Mouse (Mus musculus) liver (tissue): Measurements from ENCODE around the gene Fam19a1.

Source experiments
- DNase-seq: peaks from one replicate; pipeline ENCODE4 v3.0.0-alpha.2; 2020; ENCODE audit warnings: mixed read lengths

Fam19a1 gene

DNA sequence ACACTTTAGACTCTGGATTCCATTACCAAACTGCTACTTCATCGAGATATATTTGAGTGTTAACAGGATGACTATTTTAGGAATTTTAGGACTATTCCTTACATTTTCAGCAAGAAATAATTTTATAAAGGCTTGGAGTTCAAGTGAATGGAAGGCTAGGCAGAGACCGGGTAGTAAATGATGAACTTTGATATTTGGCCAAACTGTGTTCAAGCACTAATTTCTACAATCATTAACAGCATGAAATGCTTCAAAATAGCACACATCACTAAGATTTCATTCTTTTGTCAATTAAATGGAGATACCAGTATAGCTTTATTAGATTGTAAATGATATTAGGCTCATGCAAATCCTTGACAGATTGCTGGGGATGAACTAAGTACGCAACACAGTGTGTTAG lies 329.0 kb downstream of the Fam19a1 start:
- no peak for DNase-seq

DNA sequence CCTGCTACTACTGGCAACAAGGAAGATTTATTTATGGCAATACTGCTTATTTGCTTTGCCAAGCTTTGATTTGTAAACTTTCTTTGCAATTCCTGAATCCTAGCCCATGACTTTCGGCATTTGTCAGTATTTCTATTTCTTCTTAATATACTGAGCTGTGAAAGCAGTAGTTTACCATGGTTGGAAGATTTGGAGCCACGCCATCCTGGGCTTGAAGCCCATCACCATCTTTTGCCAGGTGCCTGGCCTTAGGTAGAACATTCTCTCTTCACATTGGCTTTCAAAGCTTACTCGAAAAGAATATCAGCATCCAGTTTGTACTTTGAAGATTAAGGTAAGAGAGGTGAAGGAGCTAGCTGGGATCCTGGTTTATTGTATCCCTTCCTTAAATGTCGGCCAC lies 334.5 kb downstream of the Fam19a1 start:
- no peak for DNase-seq

DNA sequence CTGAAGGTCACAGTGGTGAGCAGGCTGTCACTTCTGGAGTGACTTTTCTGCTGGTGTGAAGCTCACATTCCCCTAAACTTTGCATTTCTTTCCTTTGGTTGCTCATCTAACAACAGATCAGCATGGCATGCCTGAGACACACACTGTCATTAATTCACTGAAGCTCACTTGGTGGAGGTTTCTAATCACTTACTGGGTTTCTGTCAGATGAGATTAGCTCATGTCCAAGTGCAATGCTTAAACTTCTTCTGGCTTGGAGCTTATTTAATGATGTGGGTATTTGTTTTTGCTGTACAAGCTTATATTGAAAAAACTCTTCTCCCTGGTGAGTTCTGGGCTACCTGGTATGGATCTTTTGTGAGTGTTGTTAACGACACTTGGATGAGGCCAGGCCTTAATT lies 343.3 kb downstream of the Fam19a1 start:
- DNase-seq, result no peak

DNA sequence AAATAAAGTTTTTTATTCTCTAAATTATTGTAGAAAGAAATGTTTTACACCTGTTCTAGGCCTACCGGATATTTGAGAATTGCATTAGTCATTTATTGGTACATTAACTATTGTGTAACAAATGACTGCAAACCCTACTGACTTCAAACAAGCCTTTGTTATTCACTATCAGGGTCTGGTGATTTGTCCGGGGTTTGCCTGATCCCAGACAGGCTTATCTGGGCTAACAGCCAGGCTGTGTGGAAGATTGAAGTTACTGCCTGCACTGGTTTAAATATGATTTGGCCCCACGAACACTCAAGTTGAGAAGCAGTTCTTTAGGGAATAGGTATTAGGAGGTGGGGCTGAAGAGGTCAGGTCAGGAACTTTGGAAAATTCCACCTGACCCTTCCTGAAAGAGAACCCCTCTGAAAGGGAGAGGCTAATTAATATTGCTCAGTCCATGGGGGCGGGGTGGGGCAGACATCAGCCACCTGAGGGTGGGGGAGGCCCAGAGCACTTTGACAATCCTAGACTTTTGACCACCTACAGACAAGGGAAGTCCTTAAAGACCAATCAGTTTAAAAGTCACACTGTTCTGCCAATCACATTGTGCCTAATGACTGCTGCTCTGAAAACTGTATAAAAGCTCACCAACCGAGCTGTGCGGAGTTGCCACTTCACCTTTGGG lies 344.8 kb downstream of the Fam19a1 start:
- DNase-seq, result no peak

DNA sequence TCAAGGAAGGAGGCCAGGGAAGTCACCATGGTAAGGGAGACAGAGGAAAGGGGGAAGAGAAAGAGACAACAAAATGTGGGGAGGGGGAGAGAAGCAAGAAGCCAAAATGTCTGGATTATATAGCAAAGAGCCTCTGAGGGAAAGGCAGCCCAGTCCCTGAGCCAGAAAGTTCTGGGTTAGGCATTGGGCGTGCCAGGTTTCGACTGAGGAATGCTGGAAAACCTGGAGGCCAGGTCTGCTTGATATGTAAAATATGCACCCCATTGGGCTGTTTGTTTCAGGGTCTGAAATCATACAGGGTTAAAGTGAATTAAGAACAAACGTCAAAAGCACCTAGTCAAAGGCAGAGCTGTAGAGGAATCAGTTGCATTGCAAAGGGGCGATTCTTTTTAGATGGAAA lies 346.1 kb downstream of the Fam19a1 start:
- no peak for DNase-seq

DNA sequence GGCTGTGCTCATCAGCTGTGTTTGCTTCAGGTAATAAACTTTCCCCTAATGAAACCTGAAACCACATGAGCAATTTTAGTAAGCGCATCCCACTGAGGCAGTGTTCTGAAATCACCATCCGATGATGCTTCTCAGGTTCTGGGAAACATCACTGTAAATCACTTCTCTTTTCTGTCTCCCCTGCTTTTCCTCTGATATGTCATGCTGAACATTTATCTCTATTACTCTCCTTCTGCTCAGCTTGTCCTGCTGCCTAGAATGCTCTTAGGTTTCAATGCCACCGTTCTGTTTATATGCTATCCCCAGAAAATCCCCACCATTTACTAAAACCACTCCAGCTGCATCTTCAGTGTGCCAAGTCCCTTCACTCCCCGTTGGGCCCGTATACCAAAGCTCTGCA lies 386.5 kb downstream of the Fam19a1 start:
- no peak for DNase-seq

DNA sequence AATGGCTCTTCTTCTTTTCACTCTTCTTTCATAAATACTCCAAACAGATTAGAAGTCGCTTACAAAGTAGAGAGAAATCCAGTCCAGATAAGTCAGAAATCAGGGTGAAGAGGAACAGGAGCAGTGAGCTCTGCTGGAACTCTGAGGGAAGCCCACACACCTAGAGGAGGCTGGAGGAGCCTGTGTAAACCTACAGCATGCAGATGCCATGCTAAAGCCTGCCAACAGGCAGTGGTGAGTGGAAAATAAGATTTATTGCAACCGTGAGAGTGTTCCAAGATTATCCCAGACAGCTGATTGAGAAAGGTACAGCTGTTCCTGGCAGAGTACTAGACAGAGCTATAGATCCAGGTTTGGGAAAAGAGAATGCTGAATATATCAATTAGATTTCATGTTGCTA lies 428.6 kb downstream of the Fam19a1 start:
- no peak for DNase-seq

DNA sequence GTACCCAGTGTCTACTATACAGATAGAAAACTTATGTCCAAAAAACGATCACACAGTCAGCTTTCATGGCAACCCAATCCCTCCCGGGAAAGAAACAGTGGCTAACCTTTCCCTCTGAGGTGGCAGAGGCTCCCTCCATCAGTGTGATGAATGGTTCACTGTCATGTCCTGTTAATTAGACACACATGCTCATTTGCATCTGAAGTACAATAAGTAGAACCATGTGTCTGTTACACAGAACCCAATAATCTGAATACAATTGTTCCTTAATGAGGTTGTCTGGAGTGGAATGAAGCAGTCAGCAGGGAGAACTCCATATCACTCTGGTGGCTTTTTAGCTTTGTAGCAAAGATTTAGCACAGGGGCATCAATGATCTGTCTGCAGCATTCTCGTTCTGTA lies 431.9 kb downstream of the Fam19a1 start:
- no peak for DNase-seq

DNA sequence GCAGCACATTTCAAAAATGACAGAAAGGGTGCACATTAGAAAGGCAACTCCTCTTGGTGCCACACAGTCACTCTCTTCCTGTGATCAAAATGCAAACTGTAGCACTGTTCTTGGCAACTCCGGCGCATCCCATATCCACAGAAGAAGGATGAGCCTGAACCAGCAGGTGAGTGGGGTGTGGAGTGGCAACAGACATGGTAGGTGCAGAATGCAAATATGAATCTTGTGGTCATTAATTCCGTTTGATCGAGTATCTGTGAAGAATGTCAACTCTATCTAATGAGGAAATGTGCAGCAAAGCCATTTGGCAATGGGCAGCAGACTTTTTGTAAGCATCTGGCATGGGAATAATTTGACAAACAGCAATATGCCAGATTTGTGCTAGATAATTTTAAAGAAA lies 437.5 kb downstream of the Fam19a1 start:
- DNase-seq, result no peak

DNA sequence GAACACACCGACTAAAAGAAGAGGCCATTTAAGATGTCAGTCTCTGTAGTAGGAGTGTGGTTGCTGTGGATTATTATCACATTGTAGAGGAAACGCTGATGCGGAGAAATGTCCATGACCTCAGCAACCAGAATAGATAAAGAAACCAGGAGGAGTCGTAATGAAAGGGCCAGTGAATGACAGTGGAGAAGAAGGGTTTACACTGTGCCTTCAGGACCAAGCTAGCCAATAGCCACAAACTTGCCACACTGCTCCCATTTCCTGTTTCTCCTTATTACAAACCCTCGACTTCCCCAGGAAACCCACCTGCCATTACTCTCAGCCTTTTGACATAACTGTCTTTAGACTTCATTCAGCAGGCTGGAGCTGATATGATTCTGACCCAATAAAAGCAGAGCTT lies 465.7 kb downstream of the Fam19a1 start:
- no peak for DNase-seq

DNA sequence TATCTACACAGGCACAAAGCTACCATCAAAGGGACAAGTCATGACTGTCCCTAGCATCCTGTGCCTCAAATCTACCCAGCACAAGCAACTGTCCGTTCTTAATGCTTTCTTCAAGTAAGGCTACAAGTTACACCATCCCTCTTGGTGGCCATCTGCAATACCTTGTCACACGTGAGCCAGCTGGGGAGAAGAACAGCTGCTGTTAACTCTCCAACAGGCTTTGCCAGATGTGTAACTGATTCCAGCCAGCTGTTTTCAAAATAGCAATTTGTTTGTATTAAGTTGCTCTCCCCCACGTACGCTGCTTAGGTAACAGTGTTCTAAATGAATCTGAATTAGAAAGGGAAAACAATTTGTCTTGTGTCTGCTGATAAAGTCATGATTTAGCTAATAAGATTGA lies 467.8 kb downstream of the Fam19a1 start:
- no peak for DNase-seq

GRCm38 (mm10) chr6:96581187-96581586 lies 468.2 kb downstream of the Fam19a1 start:
- DNase-seq, result no peak

- DNase-seq, result no peak
Observed at GRCm38 (mm10) chr6:96587427-96587826, 474.5 kb downstream of the Fam19a1 start.

DNA sequence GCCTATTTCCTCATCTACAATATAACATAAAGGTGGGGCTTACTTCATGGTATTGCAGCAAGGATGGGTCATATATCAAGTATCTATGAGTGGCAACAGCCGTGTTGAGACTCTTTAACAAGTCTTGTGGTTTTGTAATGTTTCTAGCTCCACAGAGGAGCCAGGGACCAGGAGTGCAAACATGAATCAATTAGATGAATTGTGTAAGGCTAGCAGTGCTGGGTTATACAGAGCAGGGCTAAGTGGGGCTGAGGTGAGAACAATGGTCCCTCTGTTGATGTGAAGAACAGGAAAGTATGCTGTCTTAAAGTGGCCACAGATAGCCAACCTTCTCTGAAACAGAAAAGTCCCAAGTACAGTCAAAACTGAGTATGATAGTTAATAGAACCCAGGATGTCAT lies 480.1 kb downstream of the Fam19a1 start:
- DNase-seq, result no peak

DNA sequence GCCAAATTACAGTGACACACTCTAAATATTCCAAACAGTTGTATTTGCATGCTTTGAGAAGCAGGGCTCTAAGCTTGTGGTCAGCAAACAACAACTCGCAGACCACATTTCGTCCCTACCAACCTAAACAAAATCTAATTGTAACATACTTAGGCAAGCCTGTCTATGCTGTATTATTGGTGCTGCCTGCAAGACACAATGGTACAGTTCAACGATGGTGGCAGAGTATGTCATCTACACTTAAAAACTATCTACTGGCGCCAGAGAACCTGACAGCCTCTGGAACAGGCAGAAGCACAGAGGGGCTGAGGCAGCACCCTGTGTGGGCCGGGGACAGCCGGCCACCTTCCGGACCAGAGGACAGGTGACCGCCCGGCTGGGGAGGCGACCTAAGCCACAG lies 482.2 kb downstream of the Fam19a1 start:
- no peak for DNase-seq

DNA sequence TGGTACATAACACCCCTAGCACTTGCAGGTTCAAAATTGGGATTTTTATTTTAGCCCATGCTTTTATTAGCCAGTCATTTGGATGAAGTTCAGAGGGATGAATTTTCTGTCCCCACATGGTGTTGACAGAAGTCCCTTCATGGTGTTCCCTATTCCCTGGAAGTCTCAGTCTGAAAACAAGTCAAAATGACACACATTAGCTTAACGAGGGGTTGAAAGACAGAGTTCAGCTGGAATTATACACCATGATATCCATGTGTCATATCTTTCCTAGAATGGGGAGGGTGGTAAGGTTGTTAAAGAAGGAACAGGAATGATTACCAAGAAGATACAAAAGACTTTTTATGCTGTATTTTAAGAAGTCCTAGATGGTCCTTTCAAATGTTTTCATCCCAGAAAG lies 511.2 kb downstream of the Fam19a1 start:
- no peak for DNase-seq

- DNase-seq, result no peak
Observed at GRCm38 (mm10) chr6:96631518-96631917, 518.6 kb downstream of the Fam19a1 start.

GRCm38 (mm10) chr6:96632243-96632642 lies 519.3 kb downstream of the Fam19a1 start:
- DNase-seq, result no peak

DNA sequence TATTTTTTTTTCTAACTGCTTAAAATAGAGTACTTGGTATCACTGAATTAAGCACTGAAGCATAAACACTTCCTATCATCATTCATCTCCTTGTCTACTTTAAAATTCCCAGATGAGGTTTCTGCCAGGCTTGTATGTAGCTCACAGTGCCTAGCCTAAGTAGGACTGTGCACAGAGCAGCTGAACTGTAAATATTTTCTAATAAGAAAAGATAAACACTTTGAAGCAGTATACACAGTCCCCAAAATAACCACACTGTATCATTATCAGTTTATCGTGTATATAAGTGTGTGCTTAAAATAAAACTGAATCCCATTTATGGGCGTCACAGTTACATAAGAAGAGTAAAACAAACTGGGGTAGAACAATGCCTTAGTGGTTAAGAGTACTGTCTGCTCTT lies 522.7 kb downstream of the Fam19a1 start:
- no peak for DNase-seq

- no peak for DNase-seq
Observed at GRCm38 (mm10) chr6:96648742-96649141, 535.8 kb downstream of the Fam19a1 start.

GRCm38 (mm10) chr6:96649267-96649666 lies 536.3 kb downstream of the Fam19a1 start:
- DNase-seq, result no peak

DNA sequence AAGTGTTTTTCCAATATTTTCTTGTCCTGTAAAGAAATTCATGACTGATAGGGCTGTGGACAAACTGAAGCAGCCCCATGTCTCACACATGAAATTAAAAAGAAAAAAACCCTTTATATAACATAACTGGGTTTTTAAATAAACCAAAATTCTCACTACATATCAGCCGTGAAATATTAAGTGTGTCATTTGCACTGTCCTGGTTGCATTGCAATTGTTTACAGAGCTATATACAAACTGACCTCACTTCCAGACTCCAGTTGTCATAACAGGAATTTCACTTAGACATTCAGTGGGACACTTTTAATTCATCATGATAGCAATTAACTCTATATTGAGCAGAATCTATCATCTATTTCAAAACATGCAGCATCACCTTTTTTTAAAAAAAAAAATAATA lies 553.4 kb downstream of the Fam19a1 start:
- no peak for DNase-seq

- DNase-seq, result no peak
Observed at GRCm38 (mm10) chr6:96677813-96678212, 564.9 kb downstream of the Fam19a1 start.
